Mouse (Mus musculus) heart, postnatal 14 days (tissue): ENCODE measurements around the gene Slc29a4. TPM values are rescaled to one million over a fixed set of nuclear protein-coding genes. Genes with fewer than 3 reads are reported as not detected.

ENCODE experiments used
- DNase-seq, 2 experiments: peaks; one replicate each; pipeline ENCODE4 v3.0.0; 2021 to 2022
- intact Hi-C: fragments of 180-260 bp; cut with DNase I; formaldehyde crosslinking; loops from one replicate; pipeline ENCODE4 v1.15.1; 2025
- total RNA-seq, 2 experiments: library from RNA; stranded (reverse); gene quantifications; 2 replicates each; pipeline ENCODE4 v1.2.3; 2021

Gene Slc29a4
- total RNA-seq, 2 experiments from 2014 or later, result 0.63 to 0.69 TPM

DNA sequence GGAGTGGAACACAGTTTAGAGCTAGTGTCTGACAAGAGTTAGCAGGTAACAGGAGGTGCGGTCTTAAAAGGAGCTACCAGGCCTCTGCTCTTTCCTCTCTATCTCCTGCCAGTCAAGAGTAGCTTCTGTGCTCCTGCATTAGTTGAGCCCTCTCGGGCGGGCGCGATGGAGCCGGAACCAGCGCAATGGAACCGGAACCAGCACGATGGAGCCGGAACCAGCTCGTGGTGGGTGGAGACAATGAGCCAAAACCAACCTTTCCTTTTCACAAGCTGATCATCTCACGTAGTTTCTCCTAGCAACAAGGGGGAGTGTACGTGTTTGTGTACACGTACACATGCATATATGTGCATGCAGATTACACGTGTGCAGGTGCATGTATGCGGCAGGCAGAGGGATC, 36.0 kb downstream of the Slc29a4 start:
- intact Hi-C loops, result no loop called here
- no peak for DNase-seq

DNA sequence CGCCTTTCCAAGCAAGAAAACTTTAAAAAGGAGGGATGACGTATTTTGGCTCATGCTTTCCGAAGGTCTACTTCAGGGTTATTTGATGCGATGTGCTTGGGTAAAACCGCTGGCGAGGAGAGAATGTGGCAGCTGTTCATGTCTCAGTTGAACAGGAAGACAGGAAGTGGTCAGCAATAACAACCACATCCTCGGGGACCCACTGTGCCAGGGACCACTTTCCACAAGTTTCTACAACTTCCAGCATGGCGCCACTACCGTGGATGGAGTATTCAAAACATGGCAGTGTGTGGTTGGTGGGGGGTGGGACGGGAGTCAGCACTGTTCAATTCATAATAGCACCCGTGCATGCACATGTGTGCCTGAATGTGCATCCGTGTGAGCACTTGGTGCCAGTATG, 38.0 kb downstream of the Slc29a4 start:
- no peak for DNase-seq
- intact Hi-C loops, result no loop called here

DNA sequence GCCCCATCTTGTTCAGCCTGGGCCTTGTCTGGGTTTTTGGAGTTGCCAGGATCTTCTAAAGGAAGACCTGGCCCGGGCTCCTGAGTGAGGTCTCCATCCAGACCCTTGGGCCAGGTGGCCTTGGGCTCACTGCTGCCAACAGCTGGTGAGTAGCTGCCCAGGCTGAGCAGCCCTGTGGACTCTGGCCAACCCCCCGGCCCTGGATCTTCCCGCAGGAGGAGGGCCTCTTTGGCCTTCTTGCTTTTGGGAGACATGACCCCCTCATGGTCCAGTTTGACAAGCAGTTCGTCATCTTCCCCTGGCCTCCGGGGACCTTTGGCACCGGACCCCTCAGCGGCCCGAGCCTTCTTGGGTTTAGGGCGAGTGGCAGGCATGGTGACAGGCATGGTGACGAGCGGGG, 39.6 kb downstream of the Slc29a4 start:
- no peak for DNase-seq

DNA sequence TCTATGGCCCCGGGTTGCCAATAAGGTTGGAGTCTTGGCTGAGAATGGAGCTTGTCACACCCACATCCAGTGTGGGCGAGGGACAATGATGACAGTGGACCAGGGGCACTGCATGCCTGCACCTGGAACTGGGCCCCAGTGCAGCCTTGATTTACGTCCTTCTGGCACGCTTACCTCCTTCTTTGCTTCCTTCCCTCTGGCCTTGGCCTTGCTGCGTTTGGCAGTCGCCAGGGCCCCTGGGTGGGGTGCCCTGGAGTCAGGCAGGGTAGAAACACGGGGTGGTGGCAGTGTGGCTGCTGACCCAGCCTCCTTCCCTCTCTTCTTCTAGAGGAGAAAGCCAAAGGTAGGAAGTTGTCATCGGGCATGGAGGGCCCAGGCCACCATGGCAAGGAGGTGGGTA, 47.6 kb downstream of the Slc29a4 start:
- DNase-seq, result no peak
- intact Hi-C loops, result no loop called here

More for the DNA sequence above, 39.6 kb downstream of the Slc29a4 start:
- intact Hi-C loops, result no loop called here

DNA sequence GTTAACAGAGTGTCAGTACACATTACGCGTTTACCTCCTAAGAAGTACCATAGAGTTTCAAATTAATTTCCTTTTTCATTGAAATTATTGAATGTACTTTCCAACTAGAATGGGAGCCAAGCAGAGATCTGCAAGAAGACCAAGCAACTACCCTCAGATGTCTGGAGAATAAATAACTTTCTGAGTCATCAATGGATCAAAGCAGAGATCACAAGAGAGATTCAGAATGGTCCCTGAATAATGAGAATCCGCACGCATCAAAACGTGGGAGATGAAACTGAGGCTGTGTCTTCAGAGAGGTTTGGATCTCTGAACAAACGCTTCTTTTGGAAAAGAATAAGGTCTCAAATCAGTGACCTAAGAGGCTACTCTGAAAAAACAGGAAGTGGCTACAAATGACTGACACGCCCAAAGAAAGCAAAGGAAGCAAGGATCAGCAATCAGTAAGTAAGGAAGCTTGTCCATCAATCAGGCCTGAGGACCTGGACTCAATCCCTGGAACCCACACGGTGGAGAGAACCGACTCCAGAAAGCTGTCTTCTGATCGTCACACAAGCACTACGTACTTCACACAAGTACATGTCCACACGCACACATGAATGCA, 54.8 kb downstream of the Slc29a4 start:
- intact Hi-C loops, result no loop called here
- no peak for DNase-seq

DNA sequence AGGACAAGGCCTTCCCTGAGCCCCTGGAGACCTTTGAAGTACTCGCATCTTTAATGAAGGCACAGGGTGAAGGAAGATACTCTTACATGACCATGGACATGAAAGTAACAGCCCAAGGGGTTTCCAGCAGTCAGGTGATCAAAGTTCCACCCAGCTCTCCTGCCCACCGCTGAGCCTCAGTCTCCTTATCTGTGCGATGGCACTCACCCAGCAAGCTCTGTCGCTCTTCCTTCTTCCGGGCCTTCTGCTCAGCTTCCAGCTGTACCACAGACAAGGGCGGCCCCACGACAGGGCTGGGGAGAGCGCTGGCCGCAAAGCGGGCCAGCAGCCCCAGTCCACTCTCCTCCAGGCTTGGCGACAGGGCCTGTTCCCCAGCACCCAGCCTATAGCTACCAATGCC, 57.9 kb downstream of the Slc29a4 start:
- no peak for DNase-seq
- intact Hi-C loops, result no loop called here

DNA sequence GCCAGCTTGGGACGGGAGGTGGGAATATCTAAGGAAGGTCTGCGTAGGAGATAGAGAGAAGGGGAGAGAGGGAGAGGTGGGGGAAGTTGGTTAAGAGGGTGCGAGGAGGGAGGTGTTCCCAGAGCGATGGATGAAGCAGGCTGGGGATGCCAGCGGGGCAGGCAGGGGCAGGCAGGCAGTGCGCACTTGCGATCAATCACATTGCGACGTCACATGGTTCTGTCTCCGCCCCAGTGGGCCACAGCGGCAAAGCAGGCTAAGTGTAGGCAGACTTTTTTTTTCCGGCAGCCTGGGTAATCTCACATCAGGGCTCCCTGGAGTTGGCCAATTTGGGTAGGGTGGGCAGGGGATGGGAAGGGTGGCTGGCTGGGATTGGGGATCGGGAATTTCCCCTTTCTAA, 59.9 kb downstream of the Slc29a4 start:
- intact Hi-C loops, result no loop called here
- DNase-seq, result no peak

DNA sequence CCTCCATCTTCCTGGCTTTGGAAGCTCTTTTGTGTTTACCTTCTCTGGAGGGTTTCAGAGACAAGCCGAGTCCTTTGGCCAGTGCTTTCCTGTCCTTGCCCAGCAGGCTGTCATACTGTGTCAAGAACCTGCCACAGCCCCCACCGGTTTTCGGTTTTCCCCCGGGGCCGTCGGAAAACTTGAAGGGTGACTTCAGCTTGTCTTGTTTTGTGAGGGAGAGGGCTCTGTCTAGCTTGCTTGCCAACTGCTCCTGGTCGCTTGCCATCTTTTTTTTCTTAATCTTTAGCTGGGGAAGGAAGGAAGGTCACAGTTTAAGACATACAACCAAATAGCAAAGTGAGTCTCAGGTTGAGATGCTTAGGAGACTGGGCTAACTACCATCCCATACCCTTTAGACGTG, 67.5 kb downstream of the Slc29a4 start:
- intact Hi-C loops, result no loop called here
- DNase-seq, result no peak

DNA sequence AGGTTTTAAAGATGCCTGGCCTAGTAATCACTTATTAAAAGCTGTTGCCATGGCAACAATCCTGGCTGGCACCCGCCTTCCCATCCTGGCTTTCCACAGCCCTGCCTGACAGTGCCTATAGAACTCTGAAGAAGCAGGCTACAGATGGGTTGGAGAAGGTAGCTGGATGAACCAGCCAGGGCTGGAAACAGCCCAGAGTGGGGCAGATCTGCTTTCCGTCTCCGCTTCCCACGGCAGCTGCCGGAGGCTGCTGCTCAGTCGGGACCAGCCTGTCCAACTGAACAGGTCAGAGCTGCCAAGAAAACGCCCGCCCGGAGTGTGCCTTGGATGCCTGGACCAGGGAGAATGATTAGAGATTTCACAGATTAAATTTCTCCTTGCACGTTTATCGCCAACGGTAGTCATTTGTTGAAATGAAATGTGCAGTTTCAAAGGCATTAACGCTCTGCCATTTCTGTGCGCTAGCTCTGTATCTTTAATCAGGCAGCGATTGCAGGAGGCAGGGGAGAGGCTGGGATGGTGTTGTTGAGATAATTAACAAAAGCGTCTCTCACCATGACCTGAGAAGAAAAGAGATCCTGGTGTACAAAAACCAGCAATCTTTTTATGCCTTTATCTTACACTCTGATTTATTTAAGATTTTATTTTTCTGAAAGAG, 69.1 kb downstream of the Slc29a4 start:
- DNase-seq, result no peak
- intact Hi-C loops, result no loop called here

DNA sequence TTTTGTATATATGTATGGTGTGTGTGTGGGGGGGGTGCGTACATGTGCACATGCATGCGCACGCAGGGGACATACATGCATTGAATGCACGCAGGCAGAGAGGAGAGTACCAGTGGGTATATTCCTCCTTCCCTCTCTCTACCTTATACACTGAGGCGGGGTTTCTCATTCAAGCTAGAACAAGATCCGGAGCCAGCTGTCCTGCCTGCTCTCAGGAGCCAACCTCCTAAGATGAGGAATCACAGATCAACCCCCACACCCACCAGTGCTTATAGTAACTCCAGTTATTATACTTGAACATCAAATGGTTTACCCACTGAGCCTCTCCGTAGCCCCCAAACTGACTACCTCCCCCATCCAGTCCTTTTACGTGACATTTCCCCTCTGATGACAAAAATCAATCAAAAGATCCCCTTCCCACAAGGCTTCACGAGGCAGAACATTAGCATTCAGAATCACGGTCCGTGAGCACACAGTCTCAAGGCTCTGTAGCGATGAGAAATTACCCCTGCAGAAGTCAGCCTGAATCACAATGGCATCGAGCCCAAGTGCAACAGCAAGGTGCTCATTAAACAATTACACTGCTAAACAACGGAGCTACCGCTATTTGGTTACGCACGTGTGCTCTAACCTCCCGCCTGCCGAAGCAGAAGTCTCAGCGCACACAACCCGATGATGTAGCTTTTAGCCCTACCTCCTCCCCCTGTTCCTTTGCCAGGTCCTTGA, 69.9 kb downstream of the Slc29a4 start:
- intact Hi-C loops, result no loop called here
- DNase-seq, result no peak

DNA sequence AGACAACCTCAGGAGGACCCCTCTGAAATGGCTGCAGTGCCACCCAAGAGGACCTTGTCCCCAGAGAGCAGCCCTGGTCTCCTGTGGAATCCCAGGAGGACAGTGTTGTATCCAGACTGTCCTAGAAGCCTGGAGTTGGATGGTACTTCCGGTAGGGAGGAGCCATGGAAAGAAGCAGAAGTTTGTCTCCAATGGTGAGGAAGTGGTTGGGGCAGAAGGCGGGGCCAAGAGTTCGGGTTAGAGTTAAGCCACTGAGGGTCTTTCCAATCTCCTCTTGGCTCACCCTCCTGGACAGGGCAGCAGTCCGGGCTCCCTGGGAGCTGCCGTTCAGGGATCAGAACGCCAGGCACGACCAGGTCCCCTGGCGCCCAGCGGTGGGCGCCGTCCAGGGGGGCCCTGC, 72.0 kb downstream of the Slc29a4 start:
- intact Hi-C loops, result no loop called here
- no peak for DNase-seq

DNA sequence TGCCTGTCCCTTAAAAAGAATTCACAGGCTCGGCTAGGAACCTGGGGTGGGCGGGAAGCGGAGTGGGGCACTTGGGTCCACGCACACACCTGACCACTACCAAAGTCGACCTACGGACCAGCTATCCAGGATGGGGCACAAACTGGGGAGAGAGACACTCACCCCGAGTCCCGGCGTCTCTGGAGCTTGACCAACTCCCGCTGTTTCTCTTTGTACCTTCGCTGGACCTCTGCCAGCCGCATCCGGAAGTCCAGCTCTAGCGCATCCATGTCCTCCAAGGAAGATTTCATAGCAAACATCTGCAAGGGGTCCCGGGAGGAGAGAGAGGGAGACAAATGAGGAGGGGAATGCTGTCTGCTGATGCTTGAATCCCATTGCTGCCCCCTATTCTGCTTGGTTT, 72.6 kb downstream of the Slc29a4 start:
- intact Hi-C loops, result loop anchor here (5.0 kb wide), 2 partner anchors 57 to 302 kb away; no protein-coding TSS in a partner anchor
- no peak for DNase-seq

DNA sequence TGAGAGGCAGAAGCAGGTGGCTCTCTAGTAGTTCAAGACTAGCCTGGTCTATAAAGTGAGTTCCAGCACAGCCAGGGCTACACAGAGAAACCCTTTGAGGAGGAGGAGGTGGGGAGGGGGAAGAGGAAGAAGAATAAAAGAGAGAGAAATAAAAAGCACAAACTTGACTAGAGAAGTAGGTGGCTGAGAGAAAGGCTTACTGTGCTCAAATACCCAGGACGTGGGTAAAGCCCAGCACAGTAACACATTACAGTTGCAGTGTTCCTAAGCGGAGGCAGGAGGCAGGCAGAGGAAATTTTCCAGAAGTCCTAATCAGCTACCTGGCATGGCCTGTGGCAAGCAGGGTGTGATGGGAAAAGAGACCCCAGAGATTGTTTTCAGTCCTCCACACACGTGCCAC, 74.4 kb downstream of the Slc29a4 start:
- DNase-seq, result no peak
- intact Hi-C loops, result loop anchor here (5.0 kb wide), 2 partner anchors 56 to 301 kb away; no protein-coding TSS in a partner anchor

DNA sequence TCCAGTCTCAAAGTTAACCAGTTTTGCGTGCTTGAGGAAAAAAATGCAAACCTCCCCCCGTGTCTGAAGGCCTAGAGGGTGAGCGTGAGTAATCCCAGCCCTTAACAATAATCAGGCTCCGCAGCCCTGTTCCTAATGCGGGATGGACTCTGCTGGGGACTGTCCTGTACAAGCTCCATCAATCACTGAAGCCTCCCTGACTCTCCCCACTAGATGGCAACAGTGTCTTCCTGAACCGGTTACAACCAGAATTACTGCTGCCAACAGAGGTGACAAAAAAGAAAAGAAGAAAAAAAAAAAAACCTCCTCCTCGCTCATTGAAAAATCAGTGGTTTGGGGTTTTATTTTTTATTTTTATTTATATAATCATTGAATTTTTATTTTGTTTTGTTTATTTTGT, 75.6 kb downstream of the Slc29a4 start:
- peak; percentile 69 to 84 for DNase-seq
- intact Hi-C loops, result loop anchor here (1.0 to 5.0 kb wide), 3 partner anchors 54 to 299 kb away; no protein-coding TSS in a partner anchor

DNA sequence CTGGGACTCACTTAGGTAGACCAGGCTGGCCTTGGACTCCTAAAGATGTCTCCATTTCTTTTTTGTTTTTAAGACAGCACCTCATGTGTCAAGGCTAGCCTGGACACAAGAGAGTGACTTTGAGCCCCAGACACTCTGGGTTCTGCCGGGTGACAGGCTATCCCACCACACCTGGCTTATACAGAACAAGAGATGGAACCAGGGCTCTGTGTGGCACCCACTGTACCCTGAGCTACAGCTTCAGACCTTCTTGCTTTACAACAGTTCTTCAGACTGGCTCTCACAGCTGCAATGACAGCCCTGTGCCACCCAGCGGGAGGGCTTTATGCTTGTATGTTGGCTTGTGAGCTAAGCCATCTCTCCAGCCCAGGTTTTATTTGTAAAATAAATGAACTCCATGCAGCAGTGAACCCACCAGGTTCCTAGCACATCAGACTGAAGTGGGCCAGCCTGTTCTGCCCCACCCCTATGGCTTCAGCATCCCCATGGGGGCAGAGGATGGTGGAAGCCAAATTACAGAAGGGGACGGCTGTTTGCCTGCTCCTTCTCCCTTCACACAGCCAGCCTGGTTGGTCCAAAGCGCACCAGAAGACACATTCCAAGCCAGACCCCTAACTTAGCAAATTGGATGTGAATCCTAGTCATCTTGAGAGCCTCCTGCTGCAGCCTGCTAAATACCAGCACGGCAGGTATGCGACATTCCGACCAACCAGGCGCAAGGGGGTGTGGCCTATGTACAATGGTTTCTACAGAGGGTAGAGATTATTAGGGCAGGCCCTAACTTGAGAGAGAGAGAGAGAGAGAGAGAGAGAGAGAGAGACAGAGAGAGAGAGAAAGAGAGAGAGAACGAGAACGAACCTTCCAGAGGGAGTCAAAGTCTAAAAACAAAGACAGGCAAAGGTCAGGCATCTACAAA, 76.3 kb downstream of the Slc29a4 start:
- intact Hi-C loops, result loop anchor here (1.0 to 5.0 kb wide), 3 partner anchors 54 to 299 kb away; no protein-coding TSS in a partner anchor
- no peak for DNase-seq

DNA sequence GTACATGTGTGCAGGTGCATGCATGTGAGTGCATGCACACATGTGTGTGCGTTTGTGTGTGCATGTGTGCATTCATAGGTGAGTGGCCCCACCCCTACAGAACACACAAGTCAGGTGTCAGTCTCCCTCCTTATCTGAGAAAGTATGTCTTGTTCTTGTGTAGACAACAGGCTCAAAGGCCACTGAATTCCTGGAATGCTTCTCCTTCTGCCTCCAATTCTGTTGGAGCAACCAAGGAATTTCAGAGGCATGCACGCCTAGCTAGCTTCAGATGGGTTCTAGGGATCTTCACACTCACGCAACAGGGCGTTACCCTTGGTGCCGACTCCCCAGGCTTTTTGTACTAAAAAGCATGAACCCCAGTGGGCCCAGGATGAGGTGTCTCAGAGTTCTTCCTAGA, 77.3 kb downstream of the Slc29a4 start:
- intact Hi-C loops, result loop anchor here (1.0 to 5.0 kb wide), 4 partner anchors 53 to 298 kb away; no protein-coding TSS in a partner anchor
- no peak for DNase-seq

DNA sequence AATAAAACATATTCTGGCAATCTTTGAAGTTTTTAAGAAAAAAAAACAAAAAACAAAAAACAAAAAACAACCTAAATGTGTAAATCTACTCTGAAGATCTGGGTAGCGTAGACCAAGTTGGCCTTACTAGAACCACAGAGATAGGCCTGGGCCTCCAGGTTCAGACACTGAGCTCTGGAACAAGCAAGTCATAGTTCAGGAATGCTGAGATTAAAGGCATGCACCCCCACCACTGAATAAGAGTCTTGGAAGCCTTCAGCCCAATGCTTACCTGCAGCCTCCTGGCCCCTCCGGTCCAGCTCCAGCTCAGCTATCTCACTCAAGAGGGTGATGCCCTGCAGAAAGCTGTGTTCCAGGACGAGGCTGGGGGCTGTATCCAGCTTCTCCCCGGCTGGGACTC, 78.7 kb downstream of the Slc29a4 start:
- DNase-seq, result no peak
- intact Hi-C loops, result loop anchor here (5.0 kb wide), 1 partner anchor 161 kb away; no protein-coding TSS in a partner anchor

DNA sequence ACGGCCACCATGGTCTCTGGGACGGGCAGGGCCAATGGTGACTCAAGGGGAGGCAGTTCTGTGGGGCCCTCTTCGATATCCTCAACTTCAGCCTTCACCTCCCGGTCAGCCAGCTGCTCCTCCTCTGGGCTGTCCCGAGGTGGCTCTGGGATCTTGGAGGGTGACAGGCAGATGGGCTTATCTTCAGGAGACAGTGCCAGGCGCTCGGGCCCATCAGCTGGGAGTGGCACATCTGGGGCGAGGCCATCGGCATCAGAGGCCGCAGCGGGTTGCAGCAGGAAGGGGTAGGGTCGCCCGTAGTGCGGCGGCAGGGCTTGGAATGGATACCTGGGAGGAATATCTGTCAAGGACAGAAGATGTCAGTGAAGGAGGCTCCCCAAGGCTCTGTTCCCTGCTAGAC, 79.7 kb downstream of the Slc29a4 start:
- DNase-seq, result no peak
- intact Hi-C loops, result loop anchor here (5.0 kb wide), 1 partner anchor 160 kb away; no protein-coding TSS in a partner anchor
